Mouse (Mus musculus): ENCODE data around the gene Peak1.

The Peak1 gene

DNA sequence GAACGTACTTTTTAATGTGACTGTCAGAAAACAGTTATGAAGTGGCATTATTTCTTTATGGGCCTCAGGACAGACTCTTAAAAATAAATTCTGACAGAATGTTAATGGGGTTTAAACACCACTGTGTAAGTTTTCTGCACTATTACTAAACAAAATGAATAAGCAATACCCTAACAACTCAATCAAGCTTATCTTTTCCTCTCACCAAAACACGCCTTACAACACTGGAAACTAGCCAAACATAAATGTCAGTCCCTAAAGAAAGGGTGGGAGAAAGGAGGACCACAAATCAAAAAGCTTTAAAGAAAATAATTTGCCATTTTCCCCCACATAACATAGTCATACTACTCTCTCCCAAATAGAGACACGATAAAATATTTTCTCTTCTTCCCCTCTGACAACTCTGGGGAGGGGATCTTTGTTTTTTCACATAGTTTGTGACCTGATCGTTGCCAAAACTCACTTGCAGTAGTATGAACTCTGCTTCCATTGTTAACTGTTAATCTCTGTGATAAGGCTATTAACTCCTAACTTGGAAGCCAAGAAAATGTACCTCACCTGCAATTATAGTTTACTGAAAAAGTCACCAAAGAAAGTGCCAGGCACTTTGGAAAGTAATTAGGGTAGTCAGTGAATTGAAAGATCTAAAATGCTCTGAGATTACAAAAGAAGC lies 1.8 kb downstream of the Peak1 start:
- no peak for DNase-seq

DNA sequence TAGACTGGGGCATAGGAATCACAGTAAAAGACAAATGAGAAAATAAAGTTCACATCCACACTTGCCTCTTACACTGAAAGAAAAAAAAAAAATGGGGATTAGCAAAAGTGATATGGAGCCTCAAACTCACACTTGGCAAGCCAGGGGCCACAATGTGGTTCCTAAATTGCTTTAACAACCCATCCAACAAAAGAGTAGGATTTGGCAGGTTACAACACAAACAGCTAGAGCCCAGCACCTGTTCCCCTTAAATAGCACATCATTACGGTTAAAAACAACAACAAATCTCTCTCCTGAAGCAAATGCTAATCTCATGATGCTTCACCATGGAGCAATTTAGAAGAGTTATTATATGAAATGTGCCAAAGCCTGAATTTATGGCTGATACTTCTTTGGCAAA lies 2.5 kb downstream of the Peak1 start:
- no peak for DNase-seq

DNA sequence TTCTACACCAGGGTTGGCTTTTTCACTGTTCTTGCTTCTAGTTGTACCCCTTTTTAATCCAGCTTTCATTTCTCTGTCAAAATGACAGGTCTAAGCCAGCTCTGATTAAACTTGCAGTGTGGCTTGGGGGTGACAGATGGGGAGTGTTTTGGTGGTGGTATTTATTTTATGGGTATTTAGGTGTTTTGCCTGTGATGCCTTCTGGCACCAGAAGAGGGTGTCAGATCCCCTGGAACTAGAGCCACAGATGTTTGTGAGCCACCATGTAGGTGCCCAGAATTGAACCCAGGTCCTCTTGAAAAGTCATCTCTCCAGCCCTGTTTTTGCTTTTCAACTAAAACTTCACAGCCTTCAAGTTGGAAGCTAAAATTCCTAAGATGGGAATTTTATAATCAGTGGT lies 3.5 kb downstream of the Peak1 start:
- no peak for DNase-seq

DNA sequence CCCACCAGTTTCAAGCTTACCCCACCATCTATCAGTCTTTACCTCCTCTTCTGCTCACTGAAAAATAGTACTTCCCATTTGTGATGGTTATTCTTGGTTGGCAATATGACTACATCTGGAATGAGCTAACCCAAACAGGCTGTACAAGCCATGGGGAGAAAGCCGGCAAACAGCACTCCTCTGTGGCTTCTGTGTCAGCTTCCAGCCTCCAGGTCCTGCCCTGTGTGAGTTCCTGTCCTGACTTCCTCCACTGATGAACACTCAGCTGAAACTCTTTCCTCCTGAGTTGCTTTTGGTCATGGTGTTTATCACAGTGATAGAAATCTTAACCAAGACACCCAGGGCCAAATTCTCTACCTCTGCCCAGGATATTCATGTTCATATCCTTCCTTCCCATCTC lies 5.2 kb downstream of the Peak1 start:
- DNase-seq, result no peak

DNA sequence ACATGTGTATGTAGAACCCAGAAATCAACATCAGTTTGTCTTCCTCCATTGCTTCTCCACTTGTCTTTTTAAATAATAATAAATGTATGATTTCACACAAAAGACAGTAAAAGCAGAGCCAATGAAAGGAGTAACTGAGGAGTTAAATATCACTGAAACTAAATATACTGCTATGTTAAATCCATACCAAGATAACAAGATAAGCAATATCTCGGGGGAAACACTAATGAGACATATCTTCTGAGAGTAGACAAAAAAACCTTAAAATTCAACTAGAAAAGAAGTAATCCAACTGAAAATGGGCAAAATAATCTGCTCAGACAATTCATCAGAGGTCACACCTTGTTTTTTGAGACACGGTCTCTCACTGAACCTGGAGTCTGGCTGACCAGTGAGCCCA lies 7.9 kb downstream of the Peak1 start:
- no peak for DNase-seq

DNA sequence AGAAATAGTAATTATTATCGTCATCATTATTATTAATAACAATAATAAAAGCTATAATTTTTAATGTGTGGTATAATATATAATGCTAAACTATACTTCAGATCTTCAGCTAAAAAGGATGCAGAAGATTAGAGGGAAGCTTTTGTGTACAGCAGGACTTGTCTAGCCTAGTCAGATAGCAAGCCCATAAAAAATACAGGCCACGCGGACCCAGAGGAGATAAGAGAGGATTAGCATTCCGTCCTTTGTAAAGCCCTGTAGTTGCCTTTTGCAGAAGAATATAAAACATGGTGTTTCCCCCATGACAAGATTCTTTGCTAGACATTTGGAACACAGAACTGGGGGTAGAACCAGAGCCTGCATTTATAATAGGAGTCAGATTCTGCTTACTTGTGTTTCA lies 13.2 kb downstream of the Peak1 start:
- no peak for DNase-seq

DNA sequence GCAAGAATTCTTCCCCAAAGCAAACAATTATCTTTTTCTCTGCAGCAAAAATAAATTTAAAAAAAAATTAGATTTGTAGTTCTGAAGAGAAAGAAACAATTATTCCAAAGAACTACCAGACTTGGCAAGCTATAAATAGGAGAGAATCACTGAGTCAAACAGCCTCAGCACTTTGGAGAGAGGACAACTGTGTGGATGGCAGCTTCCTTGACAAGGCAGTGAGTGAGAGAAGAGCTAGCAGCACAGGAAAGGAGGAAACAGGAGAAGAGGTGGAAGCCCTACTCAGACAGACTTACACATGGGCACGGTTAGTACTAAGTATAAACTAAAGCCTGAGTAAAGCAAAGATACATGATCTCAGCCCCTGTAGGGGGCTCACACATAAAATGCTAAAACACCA lies 21.6 kb downstream of the Peak1 start:
- DNase-seq, result no peak

DNA sequence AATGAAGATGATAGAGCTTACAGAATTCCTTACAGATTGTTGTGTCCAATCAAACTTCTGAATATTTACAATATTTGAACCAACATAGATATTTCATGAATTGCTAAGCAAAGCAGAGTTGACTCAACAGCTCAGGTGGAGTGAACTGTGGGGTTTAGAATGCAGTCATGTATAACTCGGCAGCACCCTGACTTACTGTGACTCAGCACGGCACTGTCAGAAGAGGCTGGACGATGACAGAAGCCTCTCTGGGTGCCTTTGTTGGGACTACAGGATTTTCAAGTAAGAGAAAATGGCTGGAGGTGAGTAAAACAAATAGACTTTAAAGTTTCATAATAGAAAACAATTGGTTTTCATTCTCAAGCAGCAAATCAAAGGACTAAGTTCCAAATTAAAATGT lies 25.0 kb downstream of the Peak1 start:
- DNase-seq, result no peak

DNA sequence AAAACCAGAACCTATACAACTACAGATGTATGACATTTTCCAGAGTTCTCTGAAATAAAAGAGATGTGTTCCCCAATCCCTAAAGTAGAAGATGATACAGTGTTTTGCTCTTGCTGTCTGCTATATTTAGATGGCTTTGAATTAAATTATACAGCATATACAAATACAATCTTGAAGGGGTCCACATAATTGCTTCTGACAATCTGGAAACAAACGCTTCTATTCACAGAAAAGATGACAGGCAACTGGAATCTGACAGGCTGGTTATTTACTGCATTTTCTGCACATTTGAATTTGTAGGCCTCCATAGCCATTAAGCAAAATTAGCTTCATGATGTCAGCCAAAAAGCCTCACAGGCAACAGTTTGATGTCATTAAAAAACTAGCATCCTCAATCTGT lies 35.1 kb downstream of the Peak1 start:
- DNase-seq, result no peak

DNA sequence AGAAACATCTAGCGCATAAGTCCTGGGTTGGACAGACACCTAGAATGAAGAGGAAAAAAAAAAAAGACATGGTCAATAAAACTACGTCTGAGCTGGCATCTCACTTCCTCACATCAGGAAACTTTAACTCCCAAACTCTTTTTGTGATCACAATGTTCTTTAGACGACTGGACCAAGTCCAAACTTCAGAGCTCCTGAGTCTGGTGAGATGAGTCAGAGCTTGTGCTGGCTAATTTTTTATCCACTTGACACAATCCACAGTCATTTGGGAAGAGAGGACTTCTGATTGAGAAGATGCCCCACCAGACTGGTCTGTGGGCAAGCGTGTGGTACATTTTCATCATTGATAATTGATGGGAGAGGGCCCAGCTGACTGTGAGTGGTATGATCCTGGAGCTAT lies 43.5 kb downstream of the Peak1 start:
- DNase-seq, result peak; percentile 34 to 37

DNA sequence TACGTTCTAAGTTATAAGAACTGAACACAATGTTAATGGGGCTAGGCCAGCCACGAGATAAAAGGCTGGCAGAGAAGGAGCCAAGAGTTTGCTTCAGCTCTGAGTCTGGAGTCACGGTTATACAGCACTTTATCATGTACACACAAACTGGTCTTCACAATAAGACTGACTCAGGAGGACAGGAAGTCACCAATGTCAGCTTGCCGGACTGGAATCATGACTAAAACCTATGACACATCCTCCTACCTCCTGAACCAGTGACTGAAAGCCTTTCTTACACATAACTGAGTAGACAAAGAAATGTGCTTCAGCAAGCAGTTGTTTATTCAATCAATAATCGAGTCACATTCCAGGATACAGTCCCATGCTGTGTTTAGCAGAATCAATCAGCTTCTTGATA lies 47.2 kb downstream of the Peak1 start:
- DNase-seq, result no peak

DNA sequence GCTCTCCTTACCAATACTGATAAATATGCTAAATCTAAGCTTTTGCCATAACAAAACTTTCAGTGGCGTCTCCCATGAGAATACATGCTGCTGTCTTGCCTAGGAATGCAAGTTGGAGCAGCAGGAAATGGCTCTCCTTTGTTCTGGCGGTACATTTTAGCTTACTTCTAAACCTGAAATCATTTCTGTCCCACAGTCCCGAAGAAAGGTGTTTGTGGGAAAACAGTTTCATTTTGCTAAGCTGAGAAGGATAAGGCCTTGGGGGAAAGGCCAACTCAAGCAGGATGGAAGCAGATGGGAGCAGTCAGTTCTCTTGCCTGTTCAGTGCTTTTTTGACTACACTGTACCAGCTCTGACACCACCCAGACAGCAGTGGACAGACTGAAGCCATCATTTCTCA lies 49.1 kb downstream of the Peak1 start:
- no peak for DNase-seq

DNA sequence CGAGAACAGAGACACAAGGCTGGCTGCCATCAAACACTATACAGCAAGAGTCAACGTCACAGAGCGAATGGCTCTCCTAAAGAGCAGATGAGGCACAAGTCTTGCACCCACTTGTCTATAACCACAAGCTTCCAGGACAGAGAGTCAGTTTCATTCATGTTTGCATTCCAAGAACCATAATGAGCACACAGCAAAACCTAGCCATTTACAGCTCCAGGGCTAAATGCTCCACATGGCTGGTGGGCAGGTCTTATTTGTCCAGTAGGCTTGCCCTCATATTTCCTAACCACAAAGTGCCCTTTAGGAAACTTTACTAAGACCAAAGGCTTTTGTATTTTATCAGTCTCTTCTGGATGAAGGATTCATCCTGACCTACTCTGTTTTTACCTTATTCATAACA lies 54.6 kb downstream of the Peak1 start:
- no peak for DNase-seq

DNA sequence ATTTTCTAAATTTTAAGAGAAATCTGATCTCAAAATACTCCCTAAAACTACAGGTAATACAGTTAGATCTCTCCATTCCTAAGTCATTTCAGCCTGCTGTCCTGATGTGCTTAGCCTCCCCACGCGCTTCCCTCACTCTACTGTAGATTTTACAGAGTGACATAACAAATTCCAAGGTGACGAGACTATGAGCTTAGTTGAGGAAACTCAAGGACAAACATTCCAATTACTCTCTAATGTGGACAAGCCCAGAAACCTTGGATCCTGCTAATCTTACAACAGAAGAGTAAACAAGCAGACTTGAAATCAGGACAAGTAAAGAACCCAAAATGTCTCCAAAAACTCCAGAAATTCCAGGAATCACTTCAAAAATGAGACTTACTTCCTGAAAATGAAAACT lies 58.6 kb downstream of the Peak1 start:
- DNase-seq, result no peak

DNA sequence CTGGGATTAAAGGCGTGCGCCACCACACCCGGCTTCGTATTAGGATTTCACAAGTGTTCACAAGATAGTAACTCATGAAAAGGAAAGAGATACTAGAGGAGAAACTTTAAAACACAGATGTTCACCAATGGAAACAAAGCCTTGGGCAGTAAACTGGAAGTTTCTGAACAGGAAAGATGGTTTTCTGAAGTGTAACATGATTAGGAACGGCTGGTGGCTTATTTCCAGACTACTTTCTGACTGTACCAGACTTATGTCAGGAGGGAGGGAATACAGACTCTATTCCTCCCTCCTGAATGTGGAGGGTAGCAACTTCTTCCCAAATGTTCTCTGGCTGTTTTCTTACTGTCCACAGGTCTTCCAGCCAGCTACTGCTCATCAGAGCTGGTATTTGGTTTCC lies 62.7 kb downstream of the Peak1 start:
- DNase-seq, result no peak

DNA sequence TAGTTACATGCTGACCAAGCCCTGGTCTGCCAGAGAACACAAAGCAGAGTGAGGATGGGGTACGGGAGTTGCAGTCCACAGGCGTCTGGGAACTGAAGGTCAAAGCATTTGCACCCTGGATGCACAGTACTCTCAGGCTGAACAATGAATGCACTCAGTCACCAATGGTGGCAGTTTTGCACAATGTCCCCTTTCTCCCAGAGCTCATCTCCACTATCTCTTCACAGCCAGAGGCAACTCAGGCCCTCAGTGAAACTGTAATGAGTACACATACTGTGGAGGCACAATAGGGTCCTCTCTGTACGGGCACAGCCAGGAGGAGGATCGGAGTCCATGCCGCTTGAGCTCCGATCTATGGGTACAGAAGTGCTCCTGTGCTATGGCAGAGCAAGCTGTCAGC lies 71.5 kb downstream of the Peak1 start:
- no peak for DNase-seq

DNA sequence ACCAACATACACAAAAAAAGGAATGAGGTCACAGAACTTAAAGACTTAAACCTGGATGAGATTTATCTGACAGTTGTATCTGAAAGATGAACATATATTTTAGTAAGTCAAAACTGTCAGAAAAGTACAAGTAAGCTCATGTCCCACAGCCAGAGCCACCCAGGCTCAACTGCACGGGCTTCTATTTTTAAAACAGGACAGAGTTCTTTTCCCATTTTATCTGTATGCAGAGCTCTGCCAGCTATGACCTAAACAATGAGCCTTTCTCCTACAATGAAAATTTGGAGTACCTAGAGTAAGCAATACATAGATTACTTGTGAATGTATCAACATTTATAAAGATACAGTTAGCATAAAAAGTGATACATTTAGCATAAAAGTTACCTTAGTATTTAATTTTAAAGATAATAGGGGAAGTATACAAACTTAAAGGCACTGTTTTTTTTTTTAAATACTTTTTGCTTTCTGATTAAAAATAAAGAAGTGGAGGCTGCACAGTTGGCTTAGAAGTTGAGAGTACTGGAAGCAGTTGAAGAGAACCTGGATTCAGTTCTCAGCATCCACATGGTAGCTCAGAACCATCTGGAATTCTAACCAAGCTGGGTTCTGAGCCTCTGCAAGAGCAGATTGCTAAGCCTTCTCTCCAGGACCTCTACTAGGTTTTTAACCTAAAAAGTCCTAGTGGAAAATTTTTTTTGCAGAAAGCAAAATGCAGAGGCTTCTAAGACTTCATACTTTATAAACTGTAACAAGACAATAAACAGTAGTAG lies 78.3 kb downstream of the Peak1 start:
- DNase-seq, result no peak

DNA sequence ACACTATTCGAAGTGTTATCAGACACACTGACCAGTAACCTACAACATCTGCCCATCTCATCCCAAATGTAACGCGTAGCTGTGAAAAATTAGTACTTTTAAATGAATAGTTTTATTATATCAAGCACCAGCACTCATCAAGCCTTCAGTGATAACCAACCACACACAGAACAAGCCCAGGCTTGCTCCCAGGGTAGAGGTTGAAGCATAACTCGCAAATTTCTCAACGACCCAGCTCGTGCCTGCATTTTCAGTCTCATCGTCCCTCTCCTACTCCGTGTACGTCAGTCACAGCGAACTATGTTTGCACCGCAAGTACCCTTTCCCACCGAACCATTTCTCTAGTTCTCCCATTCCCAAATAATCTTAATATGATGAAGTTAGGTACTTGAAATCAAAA lies 83.5 kb downstream of the Peak1 start:
- DNase-seq, result no peak

DNA sequence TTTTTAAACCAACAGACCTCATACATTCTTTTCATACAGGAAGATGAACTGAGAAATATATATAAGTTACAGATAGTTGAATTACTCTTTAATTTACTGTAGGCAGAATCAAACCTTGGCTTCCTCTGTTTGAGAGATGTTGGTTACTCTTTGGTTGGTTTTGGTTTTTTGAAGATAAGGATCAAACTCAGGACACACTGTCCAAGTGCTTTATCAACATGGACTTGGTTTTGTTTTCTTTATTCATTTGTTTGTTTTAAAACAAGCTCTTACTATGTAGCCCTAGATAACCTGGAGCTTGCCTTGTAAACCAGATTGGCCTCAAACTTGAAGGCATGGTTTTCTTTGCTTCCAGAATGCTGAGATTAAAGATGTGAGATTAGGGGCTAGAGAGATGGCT lies 85.1 kb downstream of the Peak1 start:
- no peak for DNase-seq

DNA sequence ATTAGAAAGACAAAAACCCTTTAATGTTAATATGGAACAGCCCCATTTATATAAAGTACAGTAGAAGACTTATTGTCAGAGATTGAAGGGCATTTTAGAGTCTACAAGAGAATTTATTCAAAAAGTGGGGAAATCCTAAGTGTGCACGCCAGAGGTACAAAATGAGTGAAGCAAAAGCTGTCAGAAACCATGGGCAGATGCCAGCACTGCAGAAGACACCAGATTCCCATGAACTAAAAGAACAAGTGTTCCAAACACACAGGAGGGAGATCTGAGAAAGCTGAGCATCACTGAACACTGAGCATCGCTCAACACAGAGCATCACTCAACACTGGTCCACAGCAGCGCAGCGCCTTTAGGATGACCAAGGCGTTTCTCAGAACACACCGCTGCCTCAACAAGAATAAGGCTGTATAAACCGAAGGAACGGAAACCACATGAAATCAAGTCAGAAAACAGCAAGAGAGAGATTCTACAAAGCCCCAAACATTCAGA lies 91.3 kb downstream of the Peak1 start:
- no peak for DNase-seq

DNA sequence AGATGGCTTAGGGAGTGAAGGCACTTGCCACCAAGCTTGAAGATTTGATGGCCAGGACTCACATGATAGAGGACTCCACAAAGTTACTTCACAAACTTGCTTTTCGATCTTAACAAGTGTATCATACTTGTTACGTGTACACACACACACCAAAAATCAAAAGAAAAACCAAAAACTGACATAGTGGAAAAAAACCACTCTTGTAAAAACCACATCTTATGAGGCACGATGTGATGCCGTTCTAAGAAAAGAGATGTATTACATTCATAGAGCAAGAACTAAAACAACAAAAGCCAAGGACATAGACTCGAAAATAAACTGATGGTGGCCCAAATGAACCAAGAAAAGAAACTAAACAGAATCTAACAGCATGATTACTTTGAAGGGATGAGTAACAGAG lies 92.1 kb downstream of the Peak1 start:
- DNase-seq, result no peak

DNA sequence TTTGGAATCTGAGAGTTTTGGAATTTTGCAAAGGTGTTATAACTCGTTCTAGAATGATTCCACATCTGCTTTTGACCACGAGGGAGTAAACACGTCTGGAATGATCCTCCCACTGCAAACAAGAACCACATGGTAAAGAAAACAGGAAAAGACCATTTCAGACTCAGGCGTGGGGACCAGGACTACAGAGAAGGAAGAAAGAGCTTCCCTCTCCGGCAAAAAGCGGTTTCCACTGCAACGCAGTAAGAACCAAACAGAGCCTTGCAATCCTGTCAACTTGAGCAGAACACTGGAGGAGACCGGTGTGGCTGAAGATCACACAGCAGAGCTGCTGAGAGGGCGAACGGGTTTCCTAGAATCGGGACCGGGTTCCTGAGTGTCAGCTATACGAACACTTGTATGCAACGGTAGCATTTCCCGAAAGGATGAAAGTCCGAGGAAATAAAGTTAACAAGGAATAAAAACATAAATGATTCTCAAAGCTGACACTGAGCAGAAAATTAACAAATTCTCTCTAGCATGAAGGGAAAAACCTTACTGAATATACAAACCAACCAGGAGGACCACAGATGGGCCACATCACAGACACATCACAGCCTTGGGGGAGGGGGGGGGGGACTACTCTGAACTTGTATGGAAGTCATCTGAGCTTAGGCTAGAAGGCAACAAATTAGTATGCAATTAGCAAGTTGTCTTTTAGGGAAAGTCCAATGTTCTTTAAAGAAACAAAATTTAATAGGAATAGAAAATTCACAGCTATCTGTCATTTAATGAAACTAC lies 93.1 kb downstream of the Peak1 start:
- no peak for DNase-seq

DNA sequence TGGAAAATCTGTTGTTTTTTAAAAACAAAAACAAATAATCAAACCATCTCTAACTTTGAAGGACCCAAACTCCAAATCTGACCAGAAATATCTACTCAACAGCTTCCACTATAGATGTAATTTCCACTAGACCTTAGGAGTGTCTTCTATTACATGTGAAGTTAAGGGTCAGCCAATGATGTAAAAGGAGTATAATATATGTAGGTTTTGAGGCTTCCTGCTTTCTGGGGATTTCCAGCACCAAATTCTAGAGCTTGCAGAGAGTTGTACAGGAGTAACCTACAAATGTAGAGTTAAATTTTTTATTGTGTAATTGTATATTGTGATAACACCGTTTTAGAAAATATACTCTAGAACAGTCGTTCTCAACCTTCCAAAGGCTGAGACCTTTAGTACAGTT lies 96.6 kb downstream of the Peak1 start:
- DNase-seq, result no peak

DNA sequence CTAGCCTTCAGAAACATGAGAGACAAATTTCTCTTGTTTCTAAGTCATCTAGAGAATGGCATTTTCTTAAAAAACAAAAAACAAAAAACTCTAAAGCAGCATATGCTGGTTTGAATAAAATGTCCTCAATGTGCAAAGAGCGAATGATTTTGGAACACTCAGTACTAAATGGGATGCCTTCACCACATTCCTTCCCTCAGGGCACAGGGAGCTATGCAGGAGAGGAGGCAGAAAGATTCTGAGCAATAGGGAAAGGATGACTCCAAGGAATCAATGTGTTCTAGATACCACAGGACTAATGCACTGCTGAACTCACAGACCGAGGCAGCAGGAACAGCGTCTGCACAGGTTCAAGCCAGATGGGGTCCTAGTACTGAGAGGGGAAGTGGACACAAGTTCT lies 103.5 kb downstream of the Peak1 start:
- DNase-seq, result no peak
